Mouse (Mus musculus): Measurements from ENCODE around the gene P2rx6. TPM values are rescaled to one million over a fixed set of nuclear protein-coding genes. Genes with fewer than 3 reads are reported as not detected.
"Not testable (repeated sequence)": the region's sequence is repeated elsewhere in the genome, so short reads cannot be mapped to it uniquely, and the experiment has no call there.

The P2rx6 gene
- 0.45 and 0.56 TPM in 2 replicates for total RNA-seq (2021)
- long read RNA-seq, experiment 1, result 0 reads
- long read RNA-seq, experiment 2, result 0 reads

DNA sequence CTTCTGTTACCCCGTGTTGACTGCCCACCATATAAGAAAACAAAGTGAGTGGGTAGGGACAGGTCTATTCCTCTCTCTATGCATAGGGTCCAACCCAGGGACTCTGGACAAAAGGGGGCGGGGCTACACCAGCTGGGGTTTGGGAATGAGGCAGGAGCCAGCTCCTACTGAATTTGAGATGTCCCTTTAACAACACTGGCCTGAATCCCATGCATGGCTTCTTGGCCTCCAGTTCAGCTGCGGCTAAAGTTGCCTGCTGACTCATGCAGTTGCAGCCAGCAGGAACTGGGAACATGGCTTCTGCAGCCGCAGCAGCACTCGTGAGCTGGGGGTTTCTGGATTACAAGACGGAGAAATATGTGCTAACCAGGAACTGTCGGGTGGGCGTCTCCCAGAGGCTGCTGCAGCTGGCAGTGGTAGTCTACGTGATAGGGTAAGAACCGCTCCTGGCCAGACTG, at the start of gene P2rx6:
Gene P2rx6 (plus strand): TSS at position 135 of the 458 bp plus-strand sequence.
- DNase-seq, result peak; percentile 63

DNA sequence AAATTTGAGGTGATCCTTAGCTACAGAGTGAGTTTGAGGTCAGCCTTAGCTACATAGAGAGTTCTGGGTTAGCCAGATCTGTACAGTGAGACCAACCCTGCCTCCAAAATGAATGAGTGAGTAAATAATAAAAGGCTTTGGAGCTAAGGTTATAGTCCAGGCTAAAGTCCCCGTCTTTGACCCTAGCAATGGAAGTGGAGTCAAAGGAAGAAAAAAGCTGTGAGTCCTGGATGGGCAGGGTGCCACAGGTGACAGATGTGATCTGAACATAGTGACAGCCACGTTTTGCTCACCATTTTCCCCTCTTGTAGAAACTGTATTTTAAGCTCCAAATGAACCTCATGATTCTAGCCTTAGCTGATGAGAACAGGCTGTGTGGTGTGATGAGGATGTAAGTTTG, 42.8 kb upstream of the P2rx6 start:
- no peak for DNase-seq

DNA sequence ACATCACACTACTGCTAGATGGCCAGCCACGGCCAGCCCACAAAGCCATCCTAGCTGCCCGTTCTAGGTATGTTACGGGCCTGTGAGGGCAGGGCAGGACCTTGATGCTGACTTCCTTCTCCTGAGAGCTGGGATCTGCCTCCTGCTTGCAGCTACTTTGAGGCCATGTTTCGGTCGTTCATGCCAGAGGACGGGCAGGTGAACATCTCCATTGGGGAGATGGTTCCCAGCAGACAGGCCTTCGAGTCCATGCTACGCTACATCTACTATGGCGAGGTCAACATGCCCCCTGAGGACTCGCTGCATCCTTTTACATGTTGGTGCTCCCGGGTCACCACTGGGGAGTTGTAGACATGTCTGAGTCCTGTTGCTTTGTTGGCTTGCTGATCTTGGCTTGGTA, 37.5 kb upstream of the P2rx6 start:
- DNase-seq, result no peak

DNA sequence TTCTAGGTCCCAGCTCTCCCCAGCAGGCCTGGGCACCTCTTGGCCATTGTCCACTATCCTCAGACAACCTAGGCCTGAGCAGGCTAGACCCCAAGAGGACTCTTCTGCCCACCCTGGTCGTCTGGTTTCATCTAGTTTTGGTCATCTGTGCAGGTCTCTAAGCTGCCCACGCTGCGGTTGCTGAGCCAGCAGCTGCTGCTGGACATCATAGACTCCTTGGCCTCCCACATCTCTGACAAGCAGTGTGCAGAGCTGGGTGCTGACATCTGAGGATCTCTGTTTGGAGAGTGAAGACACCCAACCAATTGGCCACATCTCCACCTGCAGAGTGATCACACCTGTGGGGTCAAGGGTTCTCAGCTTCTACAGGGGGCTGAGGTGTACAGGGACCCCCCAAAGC, 36.2 kb upstream of the P2rx6 start:
- no peak for DNase-seq

DNA sequence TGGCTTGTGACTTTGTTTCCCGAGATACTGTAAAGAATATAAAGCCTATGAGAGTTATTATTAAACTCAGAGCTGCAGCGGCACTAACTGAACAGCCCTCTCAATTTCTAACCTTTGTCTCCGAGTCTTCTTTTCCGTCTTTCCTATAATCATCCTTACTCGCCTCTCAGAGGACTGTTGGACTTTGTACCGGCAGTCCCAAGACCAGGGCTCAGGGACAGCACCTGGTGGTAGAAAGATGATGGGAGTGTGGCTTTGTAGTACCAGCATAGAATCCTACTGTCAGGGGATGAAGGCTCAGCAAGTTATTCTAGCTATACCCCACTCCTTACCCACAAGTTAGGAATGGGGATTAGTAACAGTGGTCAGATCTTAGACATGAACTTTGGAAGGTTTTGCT, 35.5 kb upstream of the P2rx6 start:
- no peak for DNase-seq

DNA sequence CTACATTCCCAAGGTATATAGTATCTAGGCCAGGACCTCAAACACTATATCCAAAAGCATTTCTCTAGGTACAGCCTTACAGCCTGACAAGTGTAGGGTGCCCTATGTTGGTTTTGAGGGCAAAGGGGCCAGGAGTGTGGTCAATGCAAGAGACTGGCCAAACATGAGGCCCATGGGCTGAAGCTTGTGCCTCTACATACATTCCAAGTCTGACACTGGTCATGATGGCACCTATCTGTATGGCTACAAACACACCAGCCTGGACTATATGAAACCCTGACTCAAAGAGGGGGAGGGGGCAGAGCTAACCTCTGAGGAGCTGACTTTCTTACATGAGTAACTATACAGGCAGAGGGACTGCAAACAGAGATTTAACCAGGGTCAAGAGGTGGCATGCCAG, 34.1 kb upstream of the P2rx6 start:
- no peak for DNase-seq

DNA sequence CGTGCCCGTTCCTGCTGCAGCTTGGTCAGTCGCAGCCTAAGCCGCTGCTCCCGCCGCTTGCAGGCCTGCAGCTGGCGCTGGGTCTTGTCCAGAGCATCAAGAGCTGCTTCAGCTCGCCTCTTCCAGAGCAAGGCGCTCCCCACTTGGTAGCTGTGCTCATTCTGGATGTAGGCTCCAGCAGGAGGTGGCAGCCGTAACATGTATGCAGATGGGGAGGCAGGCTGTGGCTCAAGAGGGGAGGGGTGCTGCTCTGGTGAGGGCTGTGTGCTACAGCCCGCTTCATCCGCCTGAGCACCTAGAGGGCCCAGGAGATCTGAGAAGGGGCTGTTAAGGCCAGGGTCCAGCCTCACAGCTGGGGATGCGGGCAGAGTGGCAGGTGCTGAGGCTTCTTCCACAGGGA, 33.4 kb upstream of the P2rx6 start:
- DNase-seq, result no peak

DNA sequence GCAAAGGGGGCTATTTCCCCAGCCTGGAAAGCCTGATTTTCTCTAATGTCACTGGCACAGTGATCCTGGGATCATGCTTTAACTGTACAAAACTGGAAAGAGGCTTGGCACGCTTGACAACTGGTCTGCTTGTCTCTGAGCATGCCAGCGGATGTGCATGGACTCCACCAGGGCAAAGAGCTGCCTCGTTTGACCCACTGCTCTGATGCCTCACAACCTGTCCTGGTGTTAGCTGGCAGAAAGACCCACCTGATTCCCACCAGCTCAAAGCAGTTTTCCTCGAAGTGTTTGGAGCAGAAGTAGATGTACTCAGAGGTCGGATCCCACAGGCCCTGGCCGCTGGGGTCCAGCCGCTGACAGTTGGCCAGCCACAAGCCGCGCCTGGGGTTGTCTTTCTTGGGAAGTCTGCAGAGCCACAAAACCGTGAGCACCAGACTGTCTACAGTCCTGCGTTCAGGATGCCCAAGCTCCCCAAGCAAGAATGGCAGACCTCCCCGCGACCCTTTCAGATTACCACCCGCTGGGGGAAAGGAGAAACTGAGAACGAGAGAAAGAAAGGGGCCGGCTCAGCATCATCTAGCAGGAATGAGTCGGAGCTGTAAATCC, 31.6 kb upstream of the P2rx6 start:
- DNase-seq, result peak; percentile 42

DNA sequence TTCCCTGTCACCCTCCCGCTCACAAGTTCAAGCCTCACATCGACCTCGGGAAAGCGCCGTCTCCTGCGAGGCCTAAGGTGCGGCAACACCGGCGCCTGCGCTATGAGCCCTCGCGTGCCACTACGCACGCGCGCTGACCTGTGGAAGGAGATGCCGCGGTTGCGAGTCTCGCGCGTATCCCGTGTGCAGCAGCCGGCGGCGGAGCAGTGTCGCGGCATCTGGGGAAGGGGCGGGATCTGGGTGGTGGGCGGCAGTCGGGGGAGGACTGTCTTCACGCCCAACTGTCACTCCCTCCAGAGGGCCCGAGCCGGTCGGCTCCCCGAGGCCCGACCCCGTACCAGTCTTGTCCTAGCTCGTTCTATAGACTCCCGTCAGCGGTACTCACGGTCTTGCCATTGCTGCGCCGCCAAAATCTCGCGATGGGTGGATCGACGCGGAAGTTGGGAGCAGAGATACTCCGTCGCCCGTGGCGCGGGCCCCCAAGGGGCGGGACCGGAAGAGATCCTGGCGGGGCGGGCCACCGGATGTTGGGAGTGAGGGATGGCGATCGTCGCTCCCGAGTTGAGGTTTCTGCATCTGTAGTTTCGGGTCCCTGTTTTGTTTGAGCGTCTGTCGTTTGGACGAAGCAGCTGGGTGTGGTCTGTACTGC, 30.9 kb upstream of the P2rx6 start, which contains the start of gene Thap7:
Gene Thap7 (minus strand): TSS at position 497 of the 649 bp plus-strand sequence.
- DNase-seq, result peak; percentile 99

DNA sequence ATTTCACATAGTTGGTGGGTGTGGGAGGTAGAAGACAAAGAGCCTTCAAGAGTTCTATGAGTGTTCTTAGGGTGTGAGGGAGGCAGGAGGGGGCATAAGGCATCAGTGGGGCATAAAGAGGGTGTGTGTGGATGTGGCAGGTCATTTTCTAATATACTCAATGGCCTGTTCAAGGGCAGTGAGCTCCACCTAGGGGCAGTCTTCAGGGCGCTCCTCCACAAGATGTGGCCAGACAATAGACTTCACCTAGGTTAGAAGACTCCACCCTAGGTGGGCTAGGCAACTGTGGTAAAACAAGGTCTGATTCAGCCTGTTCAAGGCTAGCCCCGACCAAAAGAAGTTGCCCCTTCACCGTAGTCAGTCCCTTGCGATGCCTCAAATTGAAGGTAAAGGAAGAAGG, 29.4 kb upstream of the P2rx6 start:
- peak; percentile 43 for DNase-seq

DNA sequence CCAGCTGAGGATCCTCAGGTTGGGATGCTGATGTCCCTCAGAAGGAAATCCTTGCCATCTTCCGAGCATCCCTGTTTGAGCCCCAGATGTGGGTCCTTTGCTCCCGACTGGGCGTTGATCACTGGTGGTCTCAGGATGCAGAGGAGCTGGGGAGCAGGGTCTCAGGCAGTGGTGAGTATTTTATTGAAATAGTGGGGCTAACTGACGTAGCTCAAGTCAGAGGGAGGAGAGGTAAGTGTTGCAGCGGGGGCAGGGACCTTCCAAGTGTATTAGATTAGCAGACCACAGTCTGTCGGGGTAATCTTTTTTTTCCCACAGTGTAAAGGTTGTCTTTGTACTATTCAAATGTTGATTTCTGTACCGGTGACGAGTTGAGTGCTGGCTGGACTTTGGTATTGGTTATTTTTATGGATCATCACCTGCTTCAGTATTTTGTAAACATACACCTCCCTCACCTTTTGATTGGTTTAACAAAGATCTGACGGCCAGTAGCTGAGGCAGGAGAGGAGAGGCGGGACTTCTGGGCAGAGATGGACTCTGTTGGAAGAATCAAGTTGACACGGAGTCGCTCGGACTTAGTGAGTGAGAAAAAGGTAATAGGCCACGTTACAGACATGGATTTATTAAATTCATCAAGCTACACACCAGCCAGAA, 28.9 kb upstream of the P2rx6 start:
- no peak for DNase-seq

DNA sequence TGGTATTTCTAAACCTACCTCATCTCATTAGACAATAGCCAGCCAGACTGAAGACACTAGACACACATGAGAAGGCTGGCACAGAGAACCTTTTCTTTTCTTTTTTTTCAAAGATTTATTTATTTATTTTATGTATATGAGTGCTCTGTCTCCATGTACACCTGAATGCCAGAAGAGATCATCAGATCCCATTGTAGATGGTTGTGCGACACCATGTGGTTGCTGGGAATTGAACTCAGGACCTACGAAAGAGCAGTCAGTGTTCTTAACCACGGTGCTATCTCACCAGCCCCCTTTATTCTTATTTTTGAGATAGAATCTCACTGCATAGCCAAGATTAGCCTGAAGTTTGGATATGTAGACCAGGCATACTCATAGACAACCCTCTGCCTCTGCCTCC, 25.1 kb upstream of the P2rx6 start:
- no peak for DNase-seq

DNA sequence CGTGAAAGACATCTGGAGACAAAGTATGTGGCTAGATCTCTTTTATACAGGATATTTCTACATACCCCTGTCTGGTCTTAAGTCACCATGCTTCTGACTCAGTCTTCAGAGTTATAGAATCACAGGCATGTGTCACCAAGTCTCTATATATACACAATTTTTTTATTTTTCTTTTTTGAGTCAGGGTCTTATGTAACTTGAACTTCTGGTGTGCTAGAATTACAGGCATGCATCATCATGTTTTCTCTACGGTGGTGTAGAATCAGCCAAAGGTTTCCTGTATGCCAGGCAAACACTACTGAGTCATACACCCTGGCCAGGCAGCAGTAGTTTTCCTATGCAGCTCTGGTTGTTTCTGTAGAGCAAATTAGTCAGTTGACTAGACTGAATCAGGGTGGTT, 19.1 kb upstream of the P2rx6 start:
- no peak for DNase-seq

DNA sequence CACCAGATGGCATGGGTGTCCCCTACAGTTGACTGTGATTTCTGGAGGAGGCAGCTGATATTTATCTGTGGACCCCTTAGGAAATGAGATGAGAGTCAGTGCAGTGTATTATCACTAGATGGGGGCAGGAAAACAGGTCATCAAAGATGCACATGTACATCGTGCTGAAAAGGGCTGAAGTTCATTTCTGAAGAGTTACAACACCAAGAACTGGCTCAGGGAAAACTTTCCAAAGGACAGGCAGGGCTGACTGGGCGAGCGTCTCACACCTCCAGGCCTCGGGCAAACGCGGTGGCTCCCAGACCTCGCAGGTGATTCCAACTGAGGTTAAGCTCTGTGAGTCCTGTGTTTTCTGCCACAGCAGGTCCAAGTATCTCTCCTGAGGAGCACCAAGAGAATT, 8.8 kb upstream of the P2rx6 start:
- no peak for DNase-seq

DNA sequence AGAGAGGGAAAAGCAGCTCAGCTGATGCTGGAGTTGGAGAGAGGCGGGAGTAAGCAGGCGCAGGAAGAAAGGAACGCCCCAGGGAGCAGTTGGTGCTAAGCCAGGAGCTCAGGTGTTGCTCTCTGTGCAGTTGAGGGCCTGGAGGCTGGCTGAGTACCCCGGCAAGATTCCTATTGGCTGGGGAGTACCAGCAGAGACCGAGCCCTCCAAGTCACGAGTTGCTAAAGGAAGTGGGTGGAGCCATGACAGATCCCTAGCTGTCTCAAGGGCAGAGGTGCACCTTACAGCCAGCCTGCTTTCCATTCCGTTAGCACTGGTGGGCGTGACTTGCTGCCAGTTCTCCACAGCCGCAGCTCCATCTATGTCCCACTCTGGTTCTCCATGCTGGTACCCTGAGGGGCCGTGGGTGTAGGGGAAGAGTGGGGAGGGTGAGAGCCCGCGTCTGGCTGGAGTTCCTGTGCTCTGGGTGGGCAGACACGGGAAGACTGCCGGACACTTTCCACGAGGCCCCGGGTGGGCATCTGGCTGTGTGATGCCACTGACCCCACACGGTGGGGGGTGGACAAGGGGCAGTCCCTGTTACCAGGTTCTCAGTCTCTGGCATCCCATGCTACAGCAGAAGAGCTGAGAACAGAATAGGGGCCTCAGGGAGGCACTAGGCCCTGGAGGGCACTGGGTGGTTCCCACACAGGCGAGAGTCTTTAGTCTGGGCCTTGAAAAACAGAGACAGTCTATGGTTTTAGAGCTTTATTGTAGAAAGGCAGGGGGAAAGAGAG, 7.6 kb upstream of the P2rx6 start:
- DNase-seq, result peak; percentile 58

DNA sequence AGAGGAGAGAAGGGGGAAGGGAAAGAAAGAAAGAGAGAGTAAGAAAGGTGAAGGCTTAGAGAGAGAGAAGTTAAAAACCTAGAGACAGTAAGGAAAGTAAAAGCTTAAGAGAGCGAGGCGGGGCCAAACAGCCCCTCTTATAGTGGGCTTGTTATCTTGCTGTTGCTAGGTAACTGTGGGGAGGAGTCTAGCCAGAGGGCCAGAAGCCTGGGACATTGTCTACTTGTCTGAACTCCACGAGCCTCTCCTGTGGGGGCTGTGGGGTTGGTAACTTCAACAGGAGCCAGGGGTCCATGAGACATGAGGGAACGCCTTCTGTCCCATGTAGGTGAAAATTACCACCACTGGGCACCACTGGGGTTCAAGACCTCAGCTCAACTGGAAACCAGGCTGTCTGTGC, 7.0 kb upstream of the P2rx6 start:
- DNase-seq, result not testable (repeated sequence)

DNA sequence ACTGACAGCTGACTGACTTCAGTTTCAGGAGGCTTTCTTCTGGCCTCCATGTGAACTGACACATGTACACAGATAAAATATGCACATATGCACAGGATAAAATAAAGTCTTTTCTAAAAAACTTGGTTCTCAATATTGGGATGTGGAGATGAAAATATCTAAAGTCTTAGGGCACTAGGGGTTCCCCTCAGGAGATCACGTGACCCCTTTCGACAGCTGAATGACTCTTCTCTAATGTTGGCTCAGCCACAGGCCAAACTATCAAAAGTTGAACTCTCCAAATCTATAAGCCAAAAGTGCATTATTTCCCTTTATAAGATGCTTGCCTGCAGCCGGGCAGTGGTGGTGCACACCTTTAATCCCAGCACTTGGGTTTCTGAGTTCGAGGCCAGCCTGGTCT, 5.5 kb upstream of the P2rx6 start:
- no peak for DNase-seq

DNA sequence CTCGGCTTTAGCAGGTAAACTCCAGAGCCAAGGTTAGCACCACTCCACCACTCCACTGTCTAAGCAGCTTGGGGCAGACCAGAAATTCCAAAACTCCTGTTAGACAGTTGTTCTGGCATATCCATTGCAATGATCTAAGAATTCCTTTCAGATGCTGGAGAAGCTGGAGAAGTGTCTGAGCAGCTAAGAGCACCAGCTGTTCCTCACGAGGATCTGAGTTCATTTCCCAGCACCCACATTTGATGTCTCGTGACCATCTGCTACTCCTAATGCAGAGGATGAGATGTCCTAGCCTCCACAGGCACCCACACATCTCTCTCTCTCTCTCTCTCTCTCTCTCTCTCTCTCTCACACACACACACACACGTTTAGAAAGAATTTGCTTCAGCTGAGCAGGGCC, 4.8 kb upstream of the P2rx6 start:
- no peak for DNase-seq

DNA sequence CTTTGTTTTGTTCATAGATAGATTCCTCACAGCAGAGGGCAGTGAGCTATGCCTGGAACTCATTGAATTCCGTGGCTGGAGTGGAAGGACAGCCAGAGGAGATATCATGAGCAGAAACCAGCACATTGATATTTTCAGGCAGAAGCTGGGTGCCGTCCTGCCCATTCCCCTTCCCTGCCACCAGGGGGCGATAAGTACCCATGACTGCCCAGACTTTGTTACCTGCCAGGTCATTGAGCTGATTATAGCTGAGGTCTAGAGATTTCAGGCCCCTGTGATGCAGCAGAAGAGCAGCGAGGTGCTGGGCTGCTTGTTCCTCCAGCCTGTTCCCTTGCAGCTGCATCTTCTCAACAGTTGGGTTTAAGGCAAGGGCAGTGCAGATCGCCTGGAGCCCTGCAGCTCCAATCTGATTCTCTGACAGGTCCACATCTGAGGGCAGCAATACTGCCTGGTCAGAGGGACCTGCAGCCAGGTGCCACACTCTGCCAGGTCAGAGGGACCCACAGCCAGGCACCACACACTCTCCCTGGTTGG, 3.7 kb upstream of the P2rx6 start:
- peak; percentile 86 for DNase-seq

DNA sequence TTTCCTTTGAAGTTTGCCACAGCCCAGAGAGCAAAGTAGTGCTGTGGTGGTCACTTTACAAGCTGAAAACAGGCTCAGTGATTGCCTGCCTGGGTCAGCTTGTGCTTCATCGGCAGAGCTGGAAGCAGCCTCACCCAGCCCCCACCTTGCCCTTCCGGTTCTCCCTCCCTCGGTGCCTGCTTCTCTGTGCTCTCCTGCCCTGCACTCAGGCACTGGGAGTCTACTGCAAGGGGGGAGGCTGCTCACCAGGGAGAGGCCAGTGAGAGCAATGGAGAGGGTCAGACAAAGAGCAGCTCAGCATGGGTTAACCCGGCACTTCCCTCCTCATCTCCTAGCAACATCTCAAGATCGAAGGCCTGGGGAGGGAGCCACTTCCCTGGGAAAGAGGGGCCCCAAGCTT, 2.9 kb upstream of the P2rx6 start:
- DNase-seq, result no peak

DNA sequence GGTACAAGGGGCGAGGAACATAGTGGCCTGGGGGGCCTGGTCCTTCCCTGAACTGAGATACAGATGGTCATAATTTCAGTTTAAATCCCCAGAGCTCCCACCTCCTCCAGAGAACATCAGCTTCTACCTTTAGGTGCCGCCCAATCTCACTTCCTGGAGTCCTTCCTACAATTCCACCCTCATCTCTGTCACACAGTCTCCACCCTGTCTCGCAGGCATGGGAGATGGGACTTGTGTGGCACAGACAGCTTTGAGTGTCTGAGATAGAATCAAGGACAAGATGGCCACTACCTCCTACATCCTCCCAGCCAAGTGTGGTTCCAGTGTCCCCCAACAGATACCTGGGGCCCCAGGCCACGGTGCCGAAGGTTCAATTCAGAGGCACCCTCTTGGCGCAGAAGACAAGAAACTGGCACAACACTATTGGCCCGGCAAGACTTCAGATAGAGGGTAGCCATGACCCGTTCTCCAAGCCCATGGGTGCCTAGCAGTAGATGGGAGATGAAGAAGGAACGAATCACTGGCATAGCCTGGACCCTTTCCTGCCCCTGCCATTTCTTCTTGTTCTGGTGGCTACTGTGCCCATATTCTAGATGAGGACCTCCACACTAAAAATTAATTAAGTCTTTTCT, 2.2 kb upstream of the P2rx6 start:
- DNase-seq, result no peak

DNA sequence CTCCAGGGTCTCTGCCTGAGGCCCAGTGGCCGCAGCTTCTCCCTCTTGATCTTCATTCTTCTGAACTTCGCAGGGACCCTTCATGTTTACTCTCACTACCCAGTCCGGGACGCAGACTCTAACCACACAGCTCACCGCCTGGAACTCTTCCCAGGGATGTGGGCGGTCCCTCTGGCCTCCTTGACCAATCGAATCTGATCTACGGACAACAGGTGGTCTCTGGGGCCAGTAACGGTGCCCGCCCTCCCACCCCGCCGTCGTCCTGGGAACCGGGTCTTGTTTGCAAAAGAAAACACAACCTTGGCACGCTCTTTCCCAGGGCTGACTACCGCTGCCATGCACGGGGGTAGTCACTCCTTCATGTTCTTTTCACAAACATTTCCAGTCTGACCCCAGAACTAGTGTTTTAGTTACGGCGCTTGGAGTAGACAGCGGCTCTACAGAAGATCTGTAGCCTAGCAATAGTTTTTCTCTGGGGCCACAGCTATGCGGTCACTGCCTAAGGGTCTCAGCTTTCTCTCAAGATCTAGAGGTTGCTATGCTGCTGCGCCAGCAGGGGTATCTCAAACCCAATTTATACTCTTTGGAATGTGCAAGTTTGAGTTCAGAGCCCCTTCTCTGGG, 446 bp upstream of the P2rx6 start, which contains the start of gene Lrrc74b:
Gene Lrrc74b (minus strand): TSS at position 120 of the 623 bp plus-strand sequence.
- peak; percentile 85 for DNase-seq

Measured in adrenal gland, postnatal 14 days (tissue).